Mouse (Mus musculus) testis, adult 2 months (tissue): ENCODE results near the gene Pten. TPM values are rescaled to one million over a fixed set of nuclear protein-coding genes. Genes with fewer than 3 reads are reported as not detected.

Experiments
- H3K27ac ChIP-seq: fragments of 200-500 bp; 2 replicates; pipeline ENCODE4 v1.5.1; 2012; ENCODE audit warnings: low read depth, low read length; ENCODE audit not compliant: control insufficient read depth, insufficient read depth
- H3K27me3 ChIP-seq: fragments of 200-500 bp; 2 replicates; pipeline ENCODE4 v1.6.1; 2012; ENCODE audit warnings: mild to moderate bottlenecking, low read length, moderate library complexity; ENCODE audit not compliant: control insufficient read depth, insufficient read depth
- H3K36me3 ChIP-seq: fragments of 200-500 bp; 2 replicates; pipeline ENCODE4 v1.6.1; 2012; ENCODE audit warnings: mild to moderate bottlenecking, low read length; ENCODE audit not compliant: control insufficient read depth, insufficient read depth
- H3K4me1 ChIP-seq: fragments of 200-500 bp; 2 replicates; pipeline ENCODE4 v1.6.1; 2012; ENCODE audit warnings: low read length; ENCODE audit not compliant: control insufficient read depth, insufficient read depth
- H3K4me3 ChIP-seq: fragments of 200-500 bp; 2 replicates; pipeline ENCODE4 v1.5.1; 2012; ENCODE audit warnings: low read depth, mild to moderate bottlenecking, low read length, moderate library complexity, mixed read lengths; ENCODE audit not compliant: control insufficient read depth
- CTCF ChIP-seq: fragments of 200-500 bp; IDR thresholded peaks from 2 replicates; pipeline ENCODE4 v1.5.1; 2012; ENCODE audit warnings: low read depth, mild to moderate bottlenecking, inconsistent platforms, low read length, moderate library complexity; ENCODE audit not compliant: control insufficient read depth, insufficient read depth, insufficient replicate concordance
- POLR2A ChIP-seq: fragments of 200-500 bp; IDR thresholded peaks from 2 replicates; pipeline ENCODE4 v1.6.1; 2012; ENCODE audit warnings: low read depth, mild to moderate bottlenecking, inconsistent platforms, low read length, moderate library complexity; ENCODE audit not compliant: control insufficient read depth
- polyA plus RNA-seq: library from polyadenylated mRNA; depleted of rRNA; stranded (reverse); fragments of >200 nt; gene quantifications from 2 replicates; pipeline ENCODE4 v1.2.3, GENCODE M21; 2012; rRNA removed

Pten gene
- polyA plus RNA-seq, 1 experiment: 15.1 TPM

GRCm38 (mm10) chr19:32861675-32862575 is 104.6 kb downstream of the Pten start:
- no peak overlapping the region for H3K27ac ChIP-seq
- no peak for TF ChIP-seq CTCF
- TF ChIP-seq POLR2A: no peak
- H3K36me3 ChIP-seq: no peaks in the 10 kb centered on the region
- H3K4me1 ChIP-seq: no peaks in the 10 kb centered on the region; the same call in 1 of the 2 replicates
- H3K27me3 ChIP-seq: 0 out of 2 replicates have a peak, but pooled peaks cover 1% of the 10 kb centered on the region
- no peak overlapping the region for H3K4me3 ChIP-seq

- TF ChIP-seq POLR2A (no peak), CTCF (no peak)
- Histone ChIP-seq H3K27ac (no peak overlapping the region), H3K4me1 (no peaks in the 10 kb centered on the region; the same call in 1 of the 2 replicates), H3K27me3 (0 out of 2 replicates have a peak, but pooled peaks cover 2% of the 10 kb centered on the region), H3K4me3 (no peak overlapping the region), H3K36me3 (no peaks in the 10 kb centered on the region)
Measured at GRCm38 (mm10) chr19:32866765-32867164, 109.5 kb downstream of the Pten start.

GRCm38 (mm10) chr19:32867181-32867897 is 110.0 kb downstream of the Pten start:
- TF ChIP-seq CTCF: no peak
- no peak for TF ChIP-seq POLR2A
- H3K27me3 ChIP-seq: 0 out of 2 replicates have a peak, but pooled peaks cover 2% of the 10 kb centered on the region
- no peaks in the 10 kb centered on the region; the same call in 1 of the 2 replicates for H3K4me1 ChIP-seq
- H3K4me3 ChIP-seq: no peak overlapping the region
- H3K36me3 ChIP-seq: no peaks in the 10 kb centered on the region
- H3K27ac ChIP-seq: no peak overlapping the region

- Histone ChIP-seq H3K27me3 (0 out of 2 replicates have a peak, but pooled peaks cover 2% of the 10 kb centered on the region), H3K36me3 (no peaks in the 10 kb centered on the region), H3K27ac (no peak overlapping the region), H3K4me1 (no peaks in the 10 kb centered on the region; the same call in 1 of the 2 replicates), H3K4me3 (no peak overlapping the region)
- no peak for TF ChIP-seq POLR2A
- TF ChIP-seq CTCF: no peak
Measured at GRCm38 (mm10) chr19:32868560-32868959, 111.3 kb downstream of the Pten start.

- Histone ChIP-seq H3K27ac (no peak overlapping the region), H3K4me1 (no peaks in the 10 kb centered on the region; the same call in 1 of the 2 replicates), H3K4me3 (no peak overlapping the region), H3K36me3 (no peaks in the 10 kb centered on the region), H3K27me3 (0 out of 2 replicates have a peak, but pooled peaks cover 2% of the 10 kb centered on the region)
- TF ChIP-seq CTCF (no peak), POLR2A (no peak)
Measured at GRCm38 (mm10) chr19:32869053-32869680, 111.9 kb downstream of the Pten start.

GRCm38 (mm10) chr19:32873904-32874637 is 116.8 kb downstream of the Pten start:
- no peak overlapping the region for H3K27ac ChIP-seq
- H3K4me3 ChIP-seq: no peak overlapping the region
- no peak for TF ChIP-seq CTCF
- H3K36me3 ChIP-seq: no peaks in the 10 kb centered on the region
- no peaks in the 10 kb centered on the region for H3K4me1 ChIP-seq
- no peaks in the 10 kb centered on the region for H3K27me3 ChIP-seq

Other genes starting within 250 kb of the Pten start
- gene Papss2, start 161.7 kb upstream of the Pten start, polyA plus RNA-seq: 1.6 and 1.7 TPM in 2 replicates
- gene Atad1, start 17.7 kb upstream of the Pten start, polyA plus RNA-seq: 66.6 and 90.4 TPM in 2 replicates